Mouse (Mus musculus) thymus, postnatal 25 days (tissue): ENCODE measurements around the gene Clic4.
A peak's percentile ranks its signal among the peaks of the same experiment; 100 is the strongest.

Source experiments
- DNase-seq: peaks from one replicate; pipeline ENCODE4 v3.0.0; 2022

Gene Clic4

GRCm38 (mm10) chr4:135256536-135257450, 15.8 kb downstream of the Clic4 start:
- no peak for DNase-seq

- no peak for DNase-seq
Measured at GRCm38 (mm10) chr4:135254770-135255169, 17.8 kb downstream of the Clic4 start.

GRCm38 (mm10) chr4:135254321-135254720, 18.3 kb downstream of the Clic4 start:
- no peak for DNase-seq

GRCm38 (mm10) chr4:135253239-135254039, 19.2 kb downstream of the Clic4 start:
- no peak for DNase-seq

- DNase-seq: no peak
Measured at GRCm38 (mm10) chr4:135251801-135252200, 20.8 kb downstream of the Clic4 start.

- DNase-seq: peak; percentile 23
Measured at GRCm38 (mm10) chr4:135248250-135249018, 24.2 kb downstream of the Clic4 start.

GRCm38 (mm10) chr4:135246866-135247756, 25.5 kb downstream of the Clic4 start:
- DNase-seq: no peak

GRCm38 (mm10) chr4:135246444-135246843, 26.2 kb downstream of the Clic4 start:
- no peak for DNase-seq

GRCm38 (mm10) chr4:135245841-135246240, 26.8 kb downstream of the Clic4 start:
- no peak for DNase-seq

- DNase-seq: peak; percentile 29
Measured at GRCm38 (mm10) chr4:135244335-135244734, 28.3 kb downstream of the Clic4 start.

GRCm38 (mm10) chr4:135242913-135243541, 29.6 kb downstream of the Clic4 start:
- DNase-seq: no peak

GRCm38 (mm10) chr4:135242383-135242782, 30.2 kb downstream of the Clic4 start:
- no peak for DNase-seq

- no peak for DNase-seq
Measured at GRCm38 (mm10) chr4:135241669-135242068, 30.9 kb downstream of the Clic4 start.

- DNase-seq: no peak
Measured at GRCm38 (mm10) chr4:135241106-135241505, 31.5 kb downstream of the Clic4 start.

GRCm38 (mm10) chr4:135240329-135240728, 32.3 kb downstream of the Clic4 start:
- DNase-seq: no peak

GRCm38 (mm10) chr4:135238706-135239510, 33.7 kb downstream of the Clic4 start:
- no peak for DNase-seq

GRCm38 (mm10) chr4:135236658-135237057, 36.0 kb downstream of the Clic4 start:
- DNase-seq: no peak

GRCm38 (mm10) chr4:135235546-135235945, 37.1 kb downstream of the Clic4 start:
- no peak for DNase-seq

- DNase-seq: no peak
Measured at GRCm38 (mm10) chr4:135232563-135232962, 40.1 kb downstream of the Clic4 start.

GRCm38 (mm10) chr4:135231543-135231942, 41.1 kb downstream of the Clic4 start:
- DNase-seq: no peak

GRCm38 (mm10) chr4:135231136-135231535, 41.5 kb downstream of the Clic4 start:
- DNase-seq: no peak
